Mouse (Mus musculus) hindbrain, embryonic 15.5 days (tissue): ENCODE data around the gene Rnase1. TPM values are rescaled to one million over a fixed set of nuclear protein-coding genes. Genes with fewer than 3 reads are reported as not detected.

Experiments used
- ATAC-seq: fragments of 200-750 bp; cut with Nextera tagmentation; 2 replicates; pipeline ENCODE4 v1.8.0; 2017; ENCODE audit warnings: low read depth, moderate number of reproducible peaks, moderate TSS enrichment; ENCODE audit not compliant: low FRiP score
- H3K27ac ChIP-seq: fragments of 300-500 bp; sonication (generic); replicated peaks from 2 replicates; pipeline ENCODE4 v1.5.1; 2015; ENCODE audit warnings: mild to moderate bottlenecking, inconsistent platforms
- H3K27me3 ChIP-seq: fragments of 300-500 bp; sonication (generic); 2 replicates; pipeline ENCODE4 v1.6.1; 2015; ENCODE audit warnings: control low read depth, inconsistent platforms
- H3K36me3 ChIP-seq: fragments of 300-500 bp; sonication (generic); 2 replicates; pipeline ENCODE4 v1.6.1; 2015; ENCODE audit warnings: control low read depth, inconsistent platforms
- H3K4me1 ChIP-seq: fragments of 300-500 bp; sonication (generic); replicated peaks from 2 replicates; pipeline ENCODE4 v1.6.1; 2015; ENCODE audit warnings: control low read depth, inconsistent platforms
- H3K4me2 ChIP-seq: fragments of 300-500 bp; sonication (generic); 2 replicates; pipeline ENCODE4 v1.6.1; 2015; ENCODE audit warnings: moderate library complexity, mild to moderate bottlenecking, inconsistent platforms
- H3K4me3 ChIP-seq: fragments of 300-500 bp; sonication (generic); 2 replicates; pipeline ENCODE4 v1.5.1; 2015; ENCODE audit warnings: mild to moderate bottlenecking, inconsistent platforms
- H3K9ac ChIP-seq: fragments of 300-500 bp; sonication (generic); 2 replicates; pipeline ENCODE4 v1.6.1; 2015; ENCODE audit warnings: inconsistent platforms
- H3K9me3 ChIP-seq: fragments of 300-500 bp; sonication (generic); 2 replicates; pipeline ENCODE4 v1.6.1; 2016; ENCODE audit warnings: control low read depth, inconsistent platforms
- WGBS: fragments of 180-500 bp; shearing (Covaris S2); methylation state at CpG from one replicate; pipeline ENCODE4 v1.1.7; 2015; 5-methylcytosine and 5-hydroxymethylcytosine counted together
- polyA plus RNA-seq: library from polyadenylated mRNA; unstranded; fragments of >200 nt; fragmentation: Nextera tagmentation; extraction: Ambion mirVana; gene quantifications from 2 replicates; pipeline ENCODE4 v1.2.1, GENCODE M21; 2015

The Rnase1 gene
- polyA plus RNA-seq, 1 experiment from 2014 or later, result 0.96 TPM

DNA sequence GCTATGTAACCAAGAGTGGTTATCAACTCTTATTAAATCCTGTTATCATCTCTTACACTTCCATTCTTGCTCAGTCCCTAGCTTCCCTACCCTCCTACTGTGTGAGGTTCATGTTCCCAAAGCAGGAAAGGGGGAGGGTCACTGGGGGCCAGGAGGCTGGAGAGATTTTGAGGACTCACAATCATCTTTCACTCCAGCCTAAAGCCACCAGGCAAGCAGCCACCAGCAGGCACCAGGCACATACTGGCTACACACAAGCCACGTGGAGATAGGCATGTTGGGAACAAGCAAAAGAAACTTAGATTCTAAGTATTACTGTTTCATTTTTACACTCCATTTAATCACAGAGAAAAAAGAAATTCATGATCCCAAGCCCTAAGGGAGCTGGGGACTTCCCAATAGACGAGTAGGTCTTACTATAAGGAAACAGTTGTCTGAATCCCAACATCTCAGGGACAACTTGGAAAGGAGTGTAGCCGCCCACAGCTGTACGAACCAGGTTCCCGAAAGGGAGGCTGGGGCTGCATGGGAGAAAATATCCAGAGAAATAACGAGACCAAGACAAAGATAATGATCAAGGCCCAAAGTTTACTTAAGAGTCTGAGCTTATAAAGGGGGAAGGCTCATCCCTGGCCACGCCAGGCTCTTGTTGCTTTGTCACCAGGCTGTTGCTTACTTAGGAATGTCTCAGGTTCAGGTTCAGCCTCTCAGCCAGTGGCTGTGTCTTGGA, 15.3 kb downstream of the Rnase1 start:
- Histone ChIP-seq H3K4me3 (no peak overlapping the region), H3K4me2 (no peak overlapping the region), H3K9ac (no peak overlapping the region), H3K4me1 (no peaks in the 10 kb centered on the region), H3K27ac (no peak overlapping the region), H3K27me3 (no peaks in the 10 kb centered on the region), H3K9me3 (no peaks in the 10 kb centered on the region), H3K36me3 (no peaks in the 10 kb centered on the region)
- 80% methylated on average over 7 of the region's 7 CpGs for WGBS
- no peak for ATAC-seq

DNA sequence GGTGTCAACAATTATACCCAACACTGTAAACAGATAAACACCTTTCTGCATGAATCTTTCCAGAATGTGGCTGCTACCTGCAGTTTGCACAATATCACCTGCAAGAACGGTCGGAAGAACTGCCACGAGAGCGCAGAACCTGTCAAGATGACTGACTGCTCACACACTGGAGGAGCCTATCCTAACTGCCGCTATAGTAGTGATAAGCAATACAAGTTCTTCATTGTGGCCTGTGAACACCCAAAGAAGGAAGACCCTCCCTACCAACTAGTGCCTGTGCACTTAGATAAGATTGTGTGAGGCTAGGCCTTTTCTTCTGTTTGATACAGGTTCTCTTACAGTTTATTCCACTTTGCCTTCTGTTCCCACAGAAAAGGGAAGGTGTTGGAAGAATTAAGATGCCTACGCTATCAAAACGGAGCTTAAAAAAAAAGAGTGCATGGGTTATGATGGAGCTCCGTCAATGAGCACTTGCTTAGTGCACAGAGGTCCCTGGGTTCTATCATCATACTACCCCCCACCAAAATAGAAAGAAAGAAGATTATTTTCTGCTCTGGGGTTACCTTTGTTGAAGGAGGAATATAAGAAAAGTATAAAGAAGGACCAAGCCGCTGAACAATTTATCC, 16.2 kb downstream of the Rnase1 start:
- Histone ChIP-seq H3K4me3 (no peak overlapping the region), H3K27ac (no peak overlapping the region), H3K9me3 (no peaks in the 10 kb centered on the region), H3K36me3 (no peaks in the 10 kb centered on the region), H3K9ac (no peak overlapping the region), H3K4me1 (no peaks in the 10 kb centered on the region), H3K4me2 (no peak overlapping the region), H3K27me3 (no peaks in the 10 kb centered on the region)
- WGBS, result 87% methylated on average over 9 of the region's 9 CpGs
- ATAC-seq, result no peak

DNA sequence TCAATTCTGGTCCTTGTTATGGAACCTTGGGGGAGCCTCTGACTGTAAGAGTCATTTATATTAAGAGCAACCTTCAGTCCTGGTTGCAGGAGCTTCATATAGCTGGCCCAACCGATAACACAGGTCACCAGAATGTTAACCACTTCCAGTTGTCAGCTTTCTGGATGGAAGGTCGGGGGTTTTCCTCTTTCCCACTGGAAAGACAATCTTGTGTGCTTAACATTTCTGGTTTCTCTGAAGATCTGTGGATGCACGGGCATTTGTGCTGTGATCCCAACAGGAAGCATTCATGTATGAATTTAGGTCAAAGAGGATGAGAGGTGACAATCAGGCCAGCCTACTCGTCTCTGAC, 17.0 kb downstream of the Rnase1 start:
- no peaks in the 10 kb centered on the region for H3K4me1 ChIP-seq
- no peaks in the 10 kb centered on the region for H3K36me3 ChIP-seq
- H3K27me3 ChIP-seq, result no peaks in the 10 kb centered on the region
- ATAC-seq, result no peak
- no peak overlapping the region for H3K9ac ChIP-seq
- no peak overlapping the region for H3K27ac ChIP-seq
- H3K9me3 ChIP-seq, result no peaks in the 10 kb centered on the region
- no peak overlapping the region for H3K4me3 ChIP-seq
- H3K4me2 ChIP-seq, result no peak overlapping the region
- 88% methylated on average over 4 of the region's 4 CpGs for WGBS

DNA sequence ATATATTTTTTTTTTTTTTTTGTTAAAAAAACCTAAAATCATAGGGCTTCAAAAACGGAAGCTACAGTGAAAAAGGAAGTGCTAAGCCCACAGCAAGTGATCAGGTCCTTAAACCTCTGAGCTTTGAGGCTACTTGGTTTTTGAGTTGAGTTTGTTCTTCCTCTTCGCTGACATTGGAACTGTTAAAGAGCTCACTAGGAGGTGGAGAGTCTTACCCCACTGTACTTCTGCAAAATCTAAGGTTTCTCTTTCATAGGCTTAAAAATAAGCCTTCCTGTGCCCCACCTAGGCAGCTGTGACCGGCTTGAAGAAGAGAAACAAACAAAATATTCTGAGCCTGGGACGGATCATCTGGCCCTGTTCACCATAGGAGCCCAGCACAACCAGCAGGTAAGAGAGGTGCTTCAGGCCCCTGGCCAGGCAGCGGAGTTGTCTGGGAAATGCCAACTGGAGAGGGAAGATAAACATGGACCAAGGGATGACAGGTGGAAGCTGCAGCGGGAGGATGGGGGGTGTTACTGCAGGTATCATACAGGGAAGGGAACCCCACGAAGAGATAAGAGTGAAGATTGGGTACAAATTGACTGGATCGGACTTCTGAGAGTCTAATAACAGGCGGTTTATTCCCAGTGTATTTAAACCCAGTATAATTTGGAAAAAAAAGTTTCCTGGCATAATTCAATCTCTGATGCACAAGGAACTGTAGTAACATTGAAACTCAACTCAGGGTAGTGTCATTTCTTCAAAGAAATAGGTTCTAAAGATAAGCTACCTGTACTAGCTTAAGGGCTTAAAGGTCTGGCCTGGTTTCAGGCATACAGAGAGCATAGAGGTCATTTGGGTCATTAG, 17.6 kb downstream of the Rnase1 start:
- Histone ChIP-seq H3K9ac (no peak overlapping the region), H3K4me3 (no peak overlapping the region), H3K4me1 (no peaks in the 10 kb centered on the region), H3K4me2 (no peak overlapping the region), H3K9me3 (no peaks in the 10 kb centered on the region), H3K27ac (no peak overlapping the region), H3K36me3 (no peaks in the 10 kb centered on the region), H3K27me3 (no peaks in the 10 kb centered on the region)
- 85% methylated on average over 9 of the region's 9 CpGs for WGBS
- ATAC-seq, result no peak

DNA sequence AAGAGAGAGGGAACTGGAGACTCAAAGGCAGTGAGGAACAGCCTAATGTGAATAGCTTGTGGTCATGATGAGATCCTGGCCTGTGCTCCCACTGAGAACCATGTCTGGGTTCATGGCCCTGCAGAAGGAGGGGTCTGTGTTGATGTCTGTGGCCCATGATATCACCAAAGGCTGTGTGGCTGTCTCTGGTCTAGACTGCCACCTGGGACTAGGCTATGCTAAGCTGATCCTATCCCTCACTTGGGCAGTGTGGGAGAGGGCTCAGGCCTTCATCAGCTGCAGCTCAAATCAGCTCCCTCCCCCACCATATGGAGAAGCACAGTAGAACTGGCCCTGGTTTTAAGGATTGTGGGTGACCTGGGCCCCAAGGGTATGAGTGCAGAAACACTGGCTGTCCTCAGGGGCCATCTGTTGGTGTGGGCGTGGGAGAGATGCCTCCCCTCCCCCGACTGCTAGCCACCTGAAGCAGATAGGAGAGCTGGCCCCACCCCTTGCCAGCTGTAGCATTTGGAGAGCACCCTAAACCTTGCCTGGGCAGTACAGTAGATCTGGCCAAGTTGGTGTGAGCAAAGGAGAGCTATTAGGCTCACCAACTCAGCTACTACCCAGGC, 18.8 kb downstream of the Rnase1 start:
- 0 out of 2 replicates have a peak, but pooled peaks have one; percentile 27 for ATAC-seq
- H3K36me3 ChIP-seq, result no peaks in the 10 kb centered on the region
- no peaks in the 10 kb centered on the region for H3K4me1 ChIP-seq
- 80% methylated on average over 2 of the region's 2 CpGs for WGBS
- no peak overlapping the region for H3K4me2 ChIP-seq
- H3K9ac ChIP-seq, result no peak overlapping the region
- H3K27ac ChIP-seq, result no peak overlapping the region
- no peaks in the 10 kb centered on the region for H3K9me3 ChIP-seq
- H3K4me3 ChIP-seq, result no peak overlapping the region
- no peaks in the 10 kb centered on the region for H3K27me3 ChIP-seq

DNA sequence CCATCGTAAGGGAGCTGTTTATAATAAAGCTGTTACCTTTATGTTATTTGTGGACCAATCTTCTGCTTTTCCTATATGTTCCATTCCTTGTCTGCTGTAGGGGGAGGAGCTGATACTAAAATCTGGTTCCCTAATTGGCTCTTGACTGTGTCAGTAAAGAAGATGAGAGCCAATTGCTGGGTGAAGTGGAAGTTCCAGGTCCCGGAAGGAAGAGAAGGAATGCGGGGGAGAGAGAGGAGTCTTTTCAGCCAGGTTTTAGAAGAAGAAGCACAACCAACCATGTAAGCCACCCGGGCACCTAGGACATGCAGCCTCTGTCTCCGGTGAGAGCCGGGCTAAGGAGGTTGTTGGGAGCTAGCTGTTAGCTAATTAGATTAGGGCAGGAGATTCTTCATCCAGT, 20.9 kb downstream of the Rnase1 start:
- Histone ChIP-seq H3K9ac (no peak overlapping the region), H3K4me1 (no peaks in the 10 kb centered on the region), H3K4me2 (no peak overlapping the region), H3K36me3 (no peaks in the 10 kb centered on the region), H3K4me3 (no peak overlapping the region), H3K27me3 (no peaks in the 10 kb centered on the region), H3K27ac (no peak overlapping the region), H3K9me3 (no peaks in the 10 kb centered on the region)
- ATAC-seq, result no peak
- 93% methylated on average over 6 of the region's 6 CpGs for WGBS

DNA sequence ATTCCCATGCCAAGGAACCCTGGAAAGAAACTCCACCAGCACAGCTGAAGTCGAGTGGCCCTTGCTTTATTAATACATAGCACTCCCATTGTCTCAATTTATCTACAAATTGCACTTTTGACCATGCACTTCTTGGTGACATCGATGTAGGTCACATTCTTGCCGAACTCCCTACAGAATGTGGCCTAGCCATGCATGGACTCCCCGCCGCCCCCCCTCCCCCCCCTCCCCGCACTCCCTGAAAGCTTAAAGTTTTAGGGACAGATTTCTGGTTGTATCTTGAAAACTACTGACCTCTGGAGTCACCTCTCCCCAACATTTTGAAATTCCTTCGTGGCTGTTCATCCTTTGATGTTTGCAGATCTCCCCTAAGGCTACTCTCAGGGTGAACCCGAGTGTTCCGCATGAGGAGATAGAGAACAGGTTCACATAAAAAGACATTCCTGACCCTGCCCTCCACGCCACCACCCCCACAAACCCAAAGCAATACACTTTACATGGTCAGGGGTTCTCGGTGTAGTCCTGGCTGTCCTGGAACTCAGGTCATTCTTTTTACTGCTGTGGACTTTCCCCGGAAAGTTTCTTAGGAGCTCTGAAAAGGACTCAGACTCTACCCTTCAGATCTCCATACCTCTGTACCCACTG, 32.5 kb downstream of the Rnase1 start, which contains the start of gene Eddm3b:
Gene Eddm3b (plus strand): TSS at position 511 of the 645 bp plus-strand sequence.
- Histone ChIP-seq H3K27ac (no peak within 1 kb of the TSS), H3K9me3 (no peaks in the 10 kb centered on the region), H3K27me3 (no peaks in the 10 kb centered on the region), H3K9ac (no peak within 1 kb of the TSS), H3K4me1 (no peaks in the 10 kb centered on the region), H3K36me3 (no peaks in the 10 kb centered on the region), H3K4me2 (peak within 1 kb of the TSS; percentile 18; the same call in 1 of the 2 replicates), H3K4me3 (no peak within 1 kb of the TSS)
- no peak for ATAC-seq
- WGBS, result 45% methylated on average over 12 of the region's 12 CpGs

DNA sequence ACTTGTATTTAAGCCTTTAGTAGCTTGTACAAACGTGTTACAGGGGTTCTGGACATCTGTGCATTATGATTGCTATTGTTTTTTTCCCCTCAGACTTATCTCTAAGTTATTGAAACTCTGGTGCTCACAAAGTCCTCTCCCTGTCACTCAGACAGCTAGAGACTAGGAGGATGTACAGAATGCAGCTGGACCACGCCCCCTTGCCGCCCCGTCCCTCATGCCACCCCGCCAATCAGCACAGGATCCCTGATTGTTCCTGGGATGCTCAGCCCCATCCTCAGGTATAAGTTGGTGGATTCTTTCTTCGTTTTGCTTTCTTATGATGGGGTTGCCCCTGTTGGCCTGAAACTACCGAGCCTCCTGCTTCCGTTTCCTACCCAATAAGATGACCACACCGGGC, 33.1 kb downstream of the Rnase1 start:
- H3K27me3 ChIP-seq, result no peaks in the 10 kb centered on the region
- H3K4me3 ChIP-seq, result no peak overlapping the region
- H3K36me3 ChIP-seq, result no peaks in the 10 kb centered on the region
- peak overlapping the region; percentile 18; the same call in 1 of the 2 replicates for H3K4me2 ChIP-seq
- no peak overlapping the region for H3K9ac ChIP-seq
- H3K27ac ChIP-seq, result no peak overlapping the region
- no peaks in the 10 kb centered on the region for H3K4me1 ChIP-seq
- H3K9me3 ChIP-seq, result no peaks in the 10 kb centered on the region
- ATAC-seq, result no peak
- WGBS, result 33% methylated on average over 9 of the region's 9 CpGs

DNA sequence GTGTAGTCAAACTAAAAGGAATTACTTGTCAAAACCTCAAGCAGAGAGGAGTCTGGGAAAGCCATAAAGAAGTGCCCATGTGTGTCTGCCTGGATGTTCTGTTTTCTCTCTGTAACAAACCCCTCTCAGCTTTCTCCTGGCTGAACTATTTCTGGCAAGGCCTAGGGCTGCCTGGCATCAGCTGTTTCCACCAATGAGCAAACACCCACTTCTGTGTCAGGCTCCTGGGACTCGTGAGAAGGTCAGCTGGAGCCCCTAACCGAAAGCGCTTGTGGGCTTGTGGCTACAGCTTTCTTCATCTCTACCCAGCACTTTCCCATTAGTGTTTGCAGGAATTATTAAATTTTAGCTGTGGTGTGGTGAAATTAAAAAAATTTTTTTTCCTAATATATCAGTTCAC, 34.6 kb downstream of the Rnase1 start:
- 65% methylated on average over 3 of the region's 3 CpGs for WGBS
- ATAC-seq, result no peak
- Histone ChIP-seq H3K4me3 (no peak overlapping the region), H3K36me3 (no peaks in the 10 kb centered on the region), H3K27ac (no peak overlapping the region), H3K4me2 (no peak overlapping the region), H3K4me1 (no peaks in the 10 kb centered on the region), H3K27me3 (no peaks in the 10 kb centered on the region), H3K9me3 (no peaks in the 10 kb centered on the region), H3K9ac (no peak overlapping the region)

DNA sequence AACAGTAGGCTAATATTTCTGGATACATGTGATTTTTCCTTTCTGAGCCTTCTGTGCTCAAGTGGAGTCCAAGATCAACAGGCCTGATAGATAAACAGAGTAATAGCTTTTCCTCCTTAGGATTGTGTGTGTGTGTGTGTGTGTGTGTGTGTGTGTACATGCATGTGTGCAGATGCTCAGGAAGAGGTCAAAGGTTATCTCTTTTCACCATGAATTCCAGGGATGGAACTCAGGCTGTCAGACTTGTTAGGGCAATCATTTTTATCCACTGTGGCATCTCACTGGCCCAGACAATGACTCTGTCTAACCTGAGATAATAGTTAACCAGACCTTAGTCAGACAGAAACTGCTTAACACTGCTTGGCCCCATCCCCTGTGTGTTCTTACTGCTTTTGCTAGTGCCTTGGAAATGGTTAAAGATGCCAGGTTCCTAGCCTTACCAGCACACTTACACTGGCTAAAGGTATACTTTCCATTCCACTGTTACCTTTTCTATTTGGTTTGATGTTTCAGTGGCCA, 40.1 kb downstream of the Rnase1 start:
- no peak overlapping the region for H3K4me3 ChIP-seq
- H3K4me1 ChIP-seq, result no peaks in the 10 kb centered on the region
- H3K4me2 ChIP-seq, result no peak overlapping the region
- 0 out of 2 replicates have a peak, but pooled peaks cover 3% of the 10 kb centered on the region for H3K36me3 ChIP-seq
- H3K9me3 ChIP-seq, result no peaks in the 10 kb centered on the region
- no peak overlapping the region for H3K9ac ChIP-seq
- ATAC-seq, result no peak
- H3K27ac ChIP-seq, result no peak overlapping the region
- H3K27me3 ChIP-seq, result no peaks in the 10 kb centered on the region

DNA sequence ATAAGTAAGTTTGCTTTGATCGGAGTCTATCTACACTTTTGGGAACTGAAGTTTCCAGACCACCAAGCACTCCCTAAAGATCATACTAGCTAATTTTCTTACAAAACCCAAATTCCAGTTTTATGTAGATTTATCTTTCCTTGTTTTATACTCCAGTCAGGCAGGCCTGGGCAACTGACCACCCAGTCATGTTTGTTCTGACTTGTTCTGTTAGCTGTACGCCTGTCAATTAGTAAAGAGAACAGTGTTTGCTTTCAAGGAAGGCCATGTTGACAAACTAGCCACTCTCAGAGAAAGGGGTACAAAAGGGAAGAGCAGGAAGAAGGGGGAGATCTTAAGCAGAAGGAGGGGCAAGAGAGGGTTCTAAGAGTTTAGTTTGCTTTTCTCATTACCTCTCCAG, 42.2 kb downstream of the Rnase1 start:
- ATAC-seq, result no peak
- H3K4me3 ChIP-seq, result no peak overlapping the region
- no peaks in the 10 kb centered on the region for H3K9me3 ChIP-seq
- H3K9ac ChIP-seq, result no peak overlapping the region
- no peaks in the 10 kb centered on the region for H3K4me1 ChIP-seq
- 0 out of 2 replicates have a peak, but pooled peaks cover 3% of the 10 kb centered on the region for H3K36me3 ChIP-seq
- H3K27ac ChIP-seq, result no peak overlapping the region
- no peak overlapping the region for H3K4me2 ChIP-seq
- 91% methylated on average over 2 of the region's 2 CpGs for WGBS
- no peaks in the 10 kb centered on the region for H3K27me3 ChIP-seq
